Mouse (Mus musculus): ENCODE data around the gene Mroh7. TPM values are rescaled to one million over a fixed set of nuclear protein-coding genes. Genes with fewer than 3 reads are reported as not detected.

Mroh7 gene
- polyA plus RNA-seq, 2 experiments = 0.06 to 0.22 TPM

DNA sequence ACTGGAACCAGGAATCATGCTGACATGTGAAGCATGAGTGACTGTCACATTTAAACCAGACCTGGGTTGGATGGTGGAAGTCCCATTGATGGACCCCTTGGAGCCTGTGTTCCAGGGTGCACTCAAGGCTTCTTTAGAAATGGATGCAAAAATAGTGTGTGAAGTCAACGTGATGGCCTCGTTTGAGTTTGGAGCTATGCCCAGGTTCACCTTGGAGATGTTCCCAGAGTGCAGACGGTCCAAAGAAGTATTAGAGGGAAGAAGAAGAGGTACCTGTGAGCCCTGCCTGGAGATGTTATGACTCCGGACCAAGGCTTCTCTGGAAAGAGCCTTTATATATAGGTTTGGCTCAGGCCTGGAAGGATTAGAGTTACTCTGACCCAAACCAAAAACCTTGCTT lies 10.1 kb downstream of the Mroh7 start:
- Histone ChIP-seq H3K27ac (no peak overlapping the region), H3K36me3 (replicated peaks; ENCODE audit: control insufficient read depth, insufficient read depth, low read depth) (no peaks in the 10 kb centered on the region), H3K4me2 (ENCODE audit: low read depth) (no peak overlapping the region), H3K27me3 (ENCODE audit: control insufficient read depth, insufficient read depth, low read length) (no peaks in the 10 kb centered on the region), H3K9ac (replicated peaks) (no peak overlapping the region), H3K9me3 (ENCODE audit: control insufficient read depth, low read length) (no peaks in the 10 kb centered on the region), H3K4me3 (ENCODE audit: insufficient read depth in 1 of 2, low read depth in 2 of 2, low read length in 2 of 2) (no peak overlapping the region), H3K4me1 (replicated peaks; ENCODE audit: control insufficient read depth in 2 of 2, insufficient read depth in 2 of 2, low read length in 1 of 2) (no peaks in the 10 kb centered on the region)
- DNase-seq (ENCODE audit: low read depth in 3 of 3, low spot score in 3 of 3) (no peak), ATAC-seq (ENCODE audit: insufficient read depth) (no peak)
- TF ChIP-seq CTCF (IDR thresholded peaks at IDR 0.05; ENCODE audit: low read depth) = no peak
- no peak for TF ChIP-seq EP300 (IDR thresholded peaks at IDR 0.05; ENCODE audit: low read depth)
- WGBS (ENCODE audit: insufficient replicate concordance) = 58% methylated on average over 4 of the region's 4 CpGs

DNA sequence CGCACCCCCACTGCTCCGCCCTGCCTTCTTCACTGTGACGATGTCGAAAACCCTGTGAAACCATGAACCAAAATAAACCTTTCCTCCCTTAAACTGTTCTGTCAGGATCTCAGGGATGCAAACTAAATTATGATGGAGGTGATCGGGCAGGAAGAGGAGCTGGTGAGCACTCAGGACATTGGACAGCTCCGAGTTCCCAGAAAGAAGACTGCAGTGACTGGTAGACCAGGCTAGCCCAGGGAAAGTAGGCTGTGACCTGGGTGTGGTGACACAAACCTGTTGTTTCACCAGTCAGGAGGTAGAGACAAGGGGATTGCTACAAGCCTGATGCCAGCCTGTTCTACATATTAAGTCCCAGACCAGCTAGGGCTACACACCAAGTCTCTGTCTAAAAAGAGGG lies 17.1 kb downstream of the Mroh7 start:
- no peaks in the 10 kb centered on the region for H3K27me3 ChIP-seq (ENCODE audit: control insufficient read depth, insufficient read depth, low read length)
- H3K27ac ChIP-seq = no peak overlapping the region
- ATAC-seq (ENCODE audit: insufficient read depth) (no peak), DNase-seq (ENCODE audit: low read depth in 3 of 3, low spot score in 3 of 3) (no peak)
- H3K4me1 ChIP-seq (replicated peaks; ENCODE audit: control insufficient read depth in 2 of 2, insufficient read depth in 2 of 2, low read length in 1 of 2) = no peaks in the 10 kb centered on the region
- no peak overlapping the region for H3K4me2 ChIP-seq (ENCODE audit: low read depth)
- no peak for TF ChIP-seq EP300 (IDR thresholded peaks at IDR 0.05; ENCODE audit: low read depth)
- no peak for TF ChIP-seq CTCF (IDR thresholded peaks at IDR 0.05; ENCODE audit: low read depth)
- 69% methylated on average over 6 of the region's 6 CpGs for WGBS (ENCODE audit: insufficient replicate concordance)
- no peak overlapping the region for H3K4me3 ChIP-seq (ENCODE audit: insufficient read depth in 1 of 2, low read depth in 2 of 2, low read length in 2 of 2)
- no peaks in the 10 kb centered on the region for H3K9me3 ChIP-seq (ENCODE audit: control insufficient read depth, low read length)
- no peaks in the 10 kb centered on the region for H3K36me3 ChIP-seq (replicated peaks; ENCODE audit: control insufficient read depth, insufficient read depth, low read depth)
- no peak overlapping the region for H3K9ac ChIP-seq (replicated peaks)

DNA sequence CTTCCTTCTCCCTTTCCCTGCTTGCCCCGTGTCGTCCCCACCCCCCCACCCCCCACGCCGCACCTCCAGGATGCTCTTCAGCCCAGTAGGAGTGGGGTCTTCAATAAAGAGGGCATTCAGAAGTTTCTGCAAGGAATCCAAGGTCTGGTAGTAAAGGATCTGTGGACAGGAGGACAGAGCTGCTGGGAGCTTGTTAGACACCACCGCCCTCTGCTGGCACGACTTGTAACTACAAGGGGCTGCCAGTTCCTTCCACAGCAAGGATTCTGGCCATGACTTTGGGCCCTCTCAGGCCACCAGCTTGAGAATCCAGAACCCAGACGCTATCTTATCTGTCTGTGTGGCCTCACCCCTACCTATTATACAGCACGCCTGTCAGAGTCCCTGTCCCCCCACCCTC lies 22.3 kb downstream of the Mroh7 start:
- Histone ChIP-seq H3K27ac (no peak overlapping the region), H3K9ac (replicated peaks) (no peak overlapping the region)

DNA sequence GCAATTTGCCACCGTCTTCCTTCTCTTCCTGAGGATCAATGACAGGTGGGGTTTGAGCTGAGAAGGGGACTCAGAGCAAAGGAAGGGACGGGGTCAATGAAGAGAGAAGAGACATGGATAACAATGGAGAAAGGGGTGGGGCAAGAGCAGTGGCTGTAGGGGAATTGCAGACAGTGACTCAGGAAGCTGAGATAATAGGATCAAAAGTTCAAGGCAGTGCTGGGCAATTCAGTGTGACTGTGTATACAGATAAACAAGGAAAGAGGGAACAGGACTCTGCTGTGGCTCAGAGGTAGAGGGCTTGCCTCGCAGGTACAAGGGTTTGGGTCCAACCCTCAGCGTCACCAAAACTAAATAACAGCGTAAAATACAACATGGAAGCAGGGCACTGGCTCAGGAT lies 22.8 kb downstream of the Mroh7 start:
- DNase-seq (ENCODE audit: low read depth in 3 of 3, low spot score in 3 of 3) = no peak
- 26% methylated on average over 5 of the region's 5 CpGs for WGBS (ENCODE audit: insufficient replicate concordance)

More for the DNA sequence above, 22.3 kb downstream of the Mroh7 start:
- no peak for TF ChIP-seq EP300 (IDR thresholded peaks at IDR 0.05; ENCODE audit: low read depth)
- peak; percentile 97 for TF ChIP-seq CTCF (IDR thresholded peaks at IDR 0.05; ENCODE audit: low read depth)
- H3K4me1 ChIP-seq (replicated peaks; ENCODE audit: control insufficient read depth in 2 of 2, insufficient read depth in 2 of 2, low read length in 1 of 2) = peaks cover 0 to 2% of the 10 kb centered on the region in 2 experiments; a peak in 1 of 4 replicates
- WGBS (ENCODE audit: insufficient replicate concordance) = 0% methylated on average over 8 of the region's 8 CpGs
- no peaks in the 10 kb centered on the region for H3K9me3 ChIP-seq (ENCODE audit: control insufficient read depth, low read length)
- ATAC-seq (ENCODE audit: insufficient read depth) (peak; percentile 51; the same call in 1 of the 2 replicates), DNase-seq (ENCODE audit: low read depth in 3 of 3, low spot score in 3 of 3) (peak; percentile 34 to 45 (median 42))
- H3K27me3 ChIP-seq (ENCODE audit: control insufficient read depth, insufficient read depth, low read length) = no peaks in the 10 kb centered on the region
- no peaks in the 10 kb centered on the region for H3K36me3 ChIP-seq (replicated peaks; ENCODE audit: control insufficient read depth, insufficient read depth, low read depth)
- no peak overlapping the region for H3K4me3 ChIP-seq (ENCODE audit: insufficient read depth in 1 of 2, low read depth in 2 of 2, low read length in 2 of 2)
- 0 out of 2 replicates have a peak overlapping the region, but pooled peaks have one; percentile 3 for H3K4me2 ChIP-seq (ENCODE audit: low read depth)

DNA sequence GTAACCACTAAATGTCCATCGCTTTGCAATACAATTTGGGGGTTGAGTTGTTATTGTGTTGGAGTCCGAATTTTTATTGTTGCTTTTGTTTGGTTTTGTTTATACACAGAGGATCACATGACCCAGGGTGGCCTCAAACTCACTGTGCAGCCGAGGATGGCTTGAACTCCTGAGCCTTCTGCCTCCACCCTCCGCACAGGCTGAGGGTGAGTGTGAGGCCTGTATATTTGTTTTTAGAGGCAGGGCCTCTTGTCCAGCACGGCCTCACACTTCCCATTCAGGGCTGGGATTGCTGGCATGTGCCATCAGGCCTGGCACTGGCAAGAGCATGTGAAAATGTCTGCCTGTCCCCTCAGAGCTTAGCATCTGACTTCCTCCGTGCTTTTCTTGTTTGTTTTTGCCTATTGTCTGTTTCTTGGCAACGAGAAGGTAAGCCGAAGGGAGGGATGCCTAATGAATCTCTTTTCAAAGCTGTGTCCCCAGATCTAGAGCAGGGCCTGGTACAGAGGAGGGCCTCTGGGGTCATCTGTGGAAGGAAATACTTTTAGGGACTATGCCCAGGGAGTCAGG lies 25.5 kb downstream of the Mroh7 start:
- H3K36me3 ChIP-seq (replicated peaks; ENCODE audit: control insufficient read depth, insufficient read depth, low read depth) = no peaks in the 10 kb centered on the region
- TF ChIP-seq EP300 (IDR thresholded peaks at IDR 0.05; ENCODE audit: low read depth) = no peak
- no peak for TF ChIP-seq CTCF (IDR thresholded peaks at IDR 0.05; ENCODE audit: low read depth)
- H3K4me2 ChIP-seq (ENCODE audit: low read depth) = no peak overlapping the region
- H3K27ac ChIP-seq = no peak overlapping the region
- H3K9me3 ChIP-seq (ENCODE audit: control insufficient read depth, low read length) = no peaks in the 10 kb centered on the region
- no peak overlapping the region for H3K4me3 ChIP-seq (ENCODE audit: insufficient read depth in 1 of 2, low read depth in 2 of 2, low read length in 2 of 2)
- WGBS (ENCODE audit: insufficient replicate concordance) = 49% methylated on average over 8 of the region's 8 CpGs
- no peak overlapping the region for H3K9ac ChIP-seq (replicated peaks)
- DNase-seq (ENCODE audit: low read depth in 3 of 3, low spot score in 3 of 3) (no peak), ATAC-seq (ENCODE audit: insufficient read depth) (no peak)
- H3K27me3 ChIP-seq (ENCODE audit: control insufficient read depth, insufficient read depth, low read length) = no peaks in the 10 kb centered on the region
- peaks cover 0 to 2% of the 10 kb centered on the region in 2 experiments; a peak in 1 of 4 replicates for H3K4me1 ChIP-seq (replicated peaks; ENCODE audit: control insufficient read depth in 2 of 2, insufficient read depth in 2 of 2, low read length in 1 of 2)

More for the DNA sequence above, 22.8 kb downstream of the Mroh7 start:
- Histone ChIP-seq H3K4me2 (ENCODE audit: low read depth) (0 out of 2 replicates have a peak overlapping the region, but pooled peaks have one; percentile 3), H3K27me3 (ENCODE audit: control insufficient read depth, insufficient read depth, low read length) (no peaks in the 10 kb centered on the region), H3K9me3 (ENCODE audit: control insufficient read depth, low read length) (no peaks in the 10 kb centered on the region), H3K9ac (replicated peaks) (no peak overlapping the region), H3K27ac (no peak overlapping the region), H3K4me1 (replicated peaks; ENCODE audit: control insufficient read depth in 2 of 2, insufficient read depth in 2 of 2, low read length in 1 of 2) (peaks cover 0 to 2% of the 10 kb centered on the region in 2 experiments; a peak in 1 of 4 replicates), H3K4me3 (ENCODE audit: insufficient read depth in 1 of 2, low read depth in 2 of 2, low read length in 2 of 2) (no peak overlapping the region), H3K36me3 (replicated peaks; ENCODE audit: control insufficient read depth, insufficient read depth, low read depth) (no peaks in the 10 kb centered on the region)
- ATAC-seq (ENCODE audit: insufficient read depth) = peak; percentile 39; the same call in 1 of the 2 replicates
- TF ChIP-seq CTCF (IDR thresholded peaks at IDR 0.05; ENCODE audit: low read depth) = no peak
- no peak for TF ChIP-seq EP300 (IDR thresholded peaks at IDR 0.05; ENCODE audit: low read depth)

All from liver, embryonic 14.5 days (tissue).